Mouse (Mus musculus) megakaryocyte, adult 5-6 weeks (primary cell): ENCODE results near the gene Arhgap30. TPM values are rescaled to one million over a fixed set of nuclear protein-coding genes. Genes with fewer than 3 reads are reported as not detected.

Source experiments
- ATAC-seq: 2 replicates; pipeline ENCODE4 v1.8.0; 2016; ENCODE audit warnings: mild to moderate bottlenecking, inconsistent platforms; ENCODE audit not compliant: poor library complexity, severe bottlenecking
- total RNA-seq, 2 experiments: library from RNA; stranded (forward) in 1 of 2; stranded (reverse) in 1 of 2; fragments of 153-499, 151-499 nt in 1 of 2; fragments of 221-1000, 200-1000 nt in 1 of 2; gene quantifications; 2 replicates each; pipeline versions ENCODE4 v1.2.3 to v1.2.4; 2015 to 2017

Gene Arhgap30
- 95.6 and 105 TPM in 2 replicates for total RNA-seq (2015)
- total RNA-seq (2017) = 231 and 235 TPM in 2 replicates

- ATAC-seq = peak; percentile 81
These were observed at the start of gene Arhgap30 for GRCm38 (mm10) chr1:171388376-171389102. Gene Arhgap30 (plus strand): TSS chr1:171388954.

GRCm38 (mm10) chr1:171342262-171343207 lies 46.2 kb upstream of the Arhgap30 start:
- ATAC-seq = no peak

- ATAC-seq = no peak
These were observed 44.7 kb upstream of the Arhgap30 start for GRCm38 (mm10) chr1:171343922-171344677.

- ATAC-seq = no peak
These were observed 44.0 kb upstream of the Arhgap30 start for GRCm38 (mm10) chr1:171344715-171345114.

GRCm38 (mm10) chr1:171345225-171346094 lies 43.3 kb upstream of the Arhgap30 start, which contains the start of the genes Nit1 and Pfdn2:
Gene Nit1 (minus strand): TSS chr1:171345646.
Gene Pfdn2 (plus strand): TSS chr1:171345670.
- peak; percentile 99 for ATAC-seq

GRCm38 (mm10) chr1:171346095-171346450 lies 42.7 kb upstream of the Arhgap30 start:
- peak; percentile 36; the same call in 1 of the 2 replicates for ATAC-seq

- ATAC-seq = no peak
These were observed 40.1 kb upstream of the Arhgap30 start for GRCm38 (mm10) chr1:171348665-171349064.

- no peak for ATAC-seq
These were observed 39.5 kb upstream of the Arhgap30 start for GRCm38 (mm10) chr1:171349210-171349609.

GRCm38 (mm10) chr1:171355812-171356340 lies 32.9 kb upstream of the Arhgap30 start:
- ATAC-seq = peak; percentile 58

GRCm38 (mm10) chr1:171356814-171357213 lies 31.9 kb upstream of the Arhgap30 start:
- ATAC-seq = no peak

- peak; percentile 34 for ATAC-seq
These were observed 30.3 kb upstream of the Arhgap30 start for GRCm38 (mm10) chr1:171358421-171358820.

GRCm38 (mm10) chr1:171360253-171360652 lies 28.5 kb upstream of the Arhgap30 start:
- peak; percentile 2; the same call in 1 of the 2 replicates for ATAC-seq

- ATAC-seq = peak; percentile 84
These were observed 28.1 kb upstream of the Arhgap30 start, which contains the start of gene Klhdc9 for GRCm38 (mm10) chr1:171360656-171361055. Gene Klhdc9 (minus strand): TSS chr1:171360798.

GRCm38 (mm10) chr1:171361106-171362103 lies 27.3 kb upstream of the Arhgap30 start:
- peak; percentile 76 for ATAC-seq

- peak; percentile 65 for ATAC-seq
These were observed 22.8 kb upstream of the Arhgap30 start for GRCm38 (mm10) chr1:171365934-171366333.

- peak; percentile 64 for ATAC-seq
These were observed 18.8 kb upstream of the Arhgap30 start, which contains the start of gene Nectin4 for GRCm38 (mm10) chr1:171369845-171370556. Gene Nectin4 (plus strand): TSS chr1:171370099.

GRCm38 (mm10) chr1:171372880-171373279 lies 15.9 kb upstream of the Arhgap30 start:
- ATAC-seq = no peak
